Mouse (Mus musculus): ENCODE data around the gene Crnn. TPM values are rescaled to one million over a fixed set of nuclear protein-coding genes. Genes with fewer than 3 reads are reported as not detected.

The Crnn gene
- polyA plus RNA-seq, 1 experiment from 2014 or later, result not detected

Other genes starting within 250 kb of the Crnn start
- gene Lce3a, start 218.6 kb upstream of the Crnn start, polyA plus RNA-seq (2016; fragmentation: Nextera tagmentation; extraction: Ambion mirVana), result not detected in 2 replicates
- not detected in 2 replicates for gene Lce3b, start 211.8 kb upstream of the Crnn start, polyA plus RNA-seq (2016; fragmentation: Nextera tagmentation; extraction: Ambion mirVana)
- not detected in 2 replicates for gene Lce3c, start 200.3 kb upstream of the Crnn start, polyA plus RNA-seq (2016; fragmentation: Nextera tagmentation; extraction: Ambion mirVana)
- not detected in 2 replicates for gene Lce3d, start 187.4 kb upstream of the Crnn start, polyA plus RNA-seq (2016; fragmentation: Nextera tagmentation; extraction: Ambion mirVana)
- not detected in 2 replicates for gene Lce3e, start 177.7 kb upstream of the Crnn start, polyA plus RNA-seq (2016; fragmentation: Nextera tagmentation; extraction: Ambion mirVana)
- gene Lce3f, start 152.6 kb upstream of the Crnn start, polyA plus RNA-seq (2016; fragmentation: Nextera tagmentation; extraction: Ambion mirVana), result not detected in 2 replicates
- gene Crct1, start 129.1 kb upstream of the Crnn start, polyA plus RNA-seq (2016; fragmentation: Nextera tagmentation; extraction: Ambion mirVana), result not detected in 2 replicates
- not detected in 2 replicates for gene Lce1m, start 125.7 kb upstream of the Crnn start, polyA plus RNA-seq (2016; fragmentation: Nextera tagmentation; extraction: Ambion mirVana)
- not detected in 2 replicates for gene Gm4858, start 76.0 kb upstream of the Crnn start, polyA plus RNA-seq (2016; fragmentation: Nextera tagmentation; extraction: Ambion mirVana)
- gene Flg2, start 52.5 kb downstream of the Crnn start, polyA plus RNA-seq (2016; fragmentation: Nextera tagmentation; extraction: Ambion mirVana), result not detected in 2 replicates
- gene Flg, start 128.7 kb downstream of the Crnn start, polyA plus RNA-seq (2016; fragmentation: Nextera tagmentation; extraction: Ambion mirVana), result not detected in 2 replicates
- gene Hrnr, start 175.0 kb downstream of the Crnn start, polyA plus RNA-seq (2016; fragmentation: Nextera tagmentation; extraction: Ambion mirVana), result not detected in 2 replicates
- not detected in 2 replicates for gene Rptn, start 248.9 kb downstream of the Crnn start, polyA plus RNA-seq (2016; fragmentation: Nextera tagmentation; extraction: Ambion mirVana)

All from forebrain, embryonic 12.5 days (tissue).